Mouse (Mus musculus): ENCODE measurements around the gene Adi1.

Gene Adi1

DNA sequence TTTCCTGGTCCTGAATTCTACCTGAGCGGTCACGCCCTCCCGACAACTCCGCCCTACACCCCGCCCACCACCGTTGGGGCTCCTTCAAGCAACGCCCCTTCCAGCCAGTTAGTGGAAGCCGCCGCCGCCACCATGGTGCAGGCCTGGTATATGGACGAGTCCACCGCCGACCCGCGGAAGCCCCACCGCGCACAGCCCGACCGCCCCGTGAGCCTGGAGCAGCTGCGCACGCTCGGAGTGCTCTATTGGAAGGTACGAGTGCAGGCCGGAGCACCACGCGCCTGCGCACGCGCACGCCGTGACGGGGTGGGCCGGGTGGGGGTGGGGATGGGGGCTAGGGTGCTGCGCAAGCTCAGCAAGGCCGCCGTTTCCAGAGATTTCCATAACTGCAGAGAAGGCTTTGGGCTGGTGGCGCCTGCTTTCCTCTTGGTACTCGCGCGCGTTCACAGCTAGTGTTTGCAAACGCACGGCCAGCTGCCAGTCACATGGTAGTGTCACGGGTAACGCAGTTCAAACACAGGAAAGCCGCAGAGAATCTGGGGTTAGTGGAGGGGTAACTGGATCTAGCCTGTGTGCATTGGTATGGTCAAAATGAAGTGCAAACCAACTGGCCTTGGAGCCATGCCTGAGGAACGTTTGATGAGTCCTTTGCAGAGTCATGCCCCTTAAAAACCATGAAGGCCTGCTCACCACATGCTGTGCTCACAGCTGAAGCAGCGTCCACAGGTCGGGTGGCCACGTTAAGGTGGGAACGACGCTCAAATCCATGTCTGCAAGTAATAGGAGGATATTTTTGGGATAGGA, at the start of gene Adi1:
TSS of gene Adi1 (plus strand) at position 111 of the 804 bp plus-strand sequence.
- peak; percentile 83 to 87 for DNase-seq (ENCODE audit: low spot score in 2 of 2)

DNA sequence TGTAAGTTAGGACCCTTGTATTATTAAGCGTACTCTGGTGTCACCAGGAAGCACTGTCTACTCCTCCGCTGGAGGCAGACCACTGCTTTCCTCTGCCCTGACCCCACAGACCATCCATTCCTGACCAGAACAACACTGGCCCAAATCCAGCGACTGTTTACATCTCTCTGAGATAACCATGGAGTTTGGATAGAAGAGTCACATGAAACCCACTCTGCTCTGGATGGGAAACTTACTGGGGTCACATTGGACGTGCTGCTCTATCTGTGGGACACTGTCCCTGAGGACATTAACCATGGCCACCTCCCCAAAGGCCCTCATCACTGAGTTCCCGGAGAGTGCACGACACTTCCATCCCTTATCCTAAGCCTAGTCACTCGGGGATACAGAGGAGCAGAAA, 49.6 kb upstream of the Adi1 start:
- DNase-seq (ENCODE audit: low spot score in 2 of 2) = no peak

DNA sequence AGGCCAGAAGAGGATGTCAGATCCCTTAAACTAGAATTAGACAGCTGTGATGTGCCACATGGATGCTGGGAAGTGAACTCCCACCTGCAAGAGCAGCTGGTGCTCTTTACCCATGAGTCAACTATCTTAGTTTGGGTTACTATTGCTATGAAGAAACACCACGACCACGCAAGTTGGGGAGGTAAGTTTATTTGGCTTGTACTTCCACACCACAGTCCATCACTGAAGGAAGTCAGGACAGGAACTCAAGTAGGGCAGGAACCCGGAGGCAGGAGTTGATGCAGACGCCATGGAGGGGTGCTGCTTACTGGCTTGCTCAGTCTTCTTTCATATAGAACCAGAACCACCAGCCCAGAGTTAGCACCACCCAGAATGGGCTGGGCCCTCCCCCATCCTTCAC, 47.9 kb upstream of the Adi1 start:
- no peak for DNase-seq (ENCODE audit: low spot score in 2 of 2)

DNA sequence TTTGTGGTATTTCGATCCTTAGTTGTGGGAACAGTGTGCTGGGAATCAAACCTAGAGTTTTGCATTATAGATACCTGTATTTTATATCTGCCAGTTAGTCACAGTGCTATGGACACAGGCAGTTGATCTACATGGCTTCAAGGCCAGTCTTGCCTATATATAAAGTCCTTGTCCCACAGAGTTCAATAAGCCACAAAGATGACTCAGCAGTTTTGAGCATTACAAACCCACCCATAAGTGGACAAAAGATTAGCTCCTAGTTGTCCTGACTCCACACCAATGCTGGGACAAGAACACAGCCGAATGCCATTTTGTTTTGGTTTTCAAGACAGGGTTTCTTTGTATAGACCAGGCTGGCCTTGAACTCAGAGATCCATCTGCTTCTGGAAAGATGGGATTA, 46.6 kb upstream of the Adi1 start:
- no peak for DNase-seq (ENCODE audit: low spot score in 2 of 2)

DNA sequence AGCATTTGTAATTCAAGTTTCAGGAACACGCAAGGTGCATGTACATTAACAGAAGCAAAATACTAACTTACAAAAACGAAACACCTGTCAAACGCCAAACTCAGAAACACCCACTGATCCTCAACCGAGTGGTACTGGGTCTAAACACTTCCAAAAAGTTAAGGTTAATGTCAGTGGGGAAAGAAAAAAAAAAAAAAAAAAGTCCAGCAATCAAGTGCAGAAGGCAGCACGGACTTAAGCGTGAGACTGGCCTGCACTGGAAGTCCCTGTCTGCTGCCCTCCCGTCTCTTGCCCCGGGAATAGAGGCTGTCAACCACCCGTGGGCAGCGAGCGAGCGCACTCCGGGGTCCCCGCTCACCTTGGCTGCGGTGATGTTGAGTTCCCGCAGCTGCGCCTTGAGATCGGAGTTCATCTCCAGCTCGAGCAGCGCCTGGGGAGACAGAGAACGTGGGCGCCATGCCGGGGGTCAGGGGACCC, 39.9 kb upstream of the Adi1 start:
- no peak for DNase-seq (ENCODE audit: low spot score in 2 of 2)

DNA sequence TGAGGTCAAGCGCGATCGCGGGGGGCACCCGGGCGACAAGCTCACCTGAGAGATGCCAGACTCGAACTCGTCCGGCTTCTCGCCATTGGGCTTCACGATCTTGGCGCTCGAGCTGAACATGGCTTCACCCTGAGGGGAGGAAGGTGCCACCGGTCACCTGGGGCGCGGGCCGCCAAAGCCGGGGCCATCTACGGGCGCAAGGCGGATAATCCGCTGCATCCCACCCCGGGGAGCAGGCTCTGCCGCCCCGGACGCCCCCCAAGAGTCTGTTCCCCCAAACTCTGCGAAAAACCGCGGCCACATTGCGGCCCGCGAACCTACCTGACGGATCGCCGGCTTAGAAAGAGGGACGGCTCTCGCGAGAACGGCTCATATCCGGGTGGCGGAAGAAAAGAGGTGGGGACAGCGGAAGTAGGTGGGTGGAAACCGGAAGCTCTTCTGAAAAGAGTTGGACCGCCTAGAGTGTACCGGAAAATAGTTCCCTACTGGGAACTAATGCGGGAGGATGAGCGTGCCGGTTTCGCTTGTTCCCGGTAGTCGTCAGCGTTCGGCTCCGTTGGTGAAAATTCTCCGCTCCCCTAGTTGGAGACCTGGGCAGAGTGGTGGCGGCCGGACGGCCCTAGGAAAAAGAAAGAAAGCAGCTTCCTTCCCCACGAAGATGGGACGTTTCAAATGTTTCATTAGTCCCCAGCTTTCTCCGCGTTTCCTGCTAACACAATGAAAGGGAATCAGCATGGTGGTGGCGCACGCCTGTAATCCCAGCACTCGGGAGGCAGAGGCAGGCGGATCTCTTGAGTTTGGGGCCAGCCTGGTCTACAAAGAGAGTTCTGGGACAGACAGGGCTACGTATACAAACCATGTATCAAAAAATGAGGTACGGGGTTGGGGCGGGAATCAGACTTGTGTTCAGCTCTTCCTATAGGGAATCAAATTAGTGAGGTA, 39.2 kb upstream of the Adi1 start, which contains the start of gene Rps7:
TSS of gene Rps7 (minus strand) at position 419 of the 942 bp plus-strand sequence.
- peak; percentile 93 to 94 for DNase-seq (ENCODE audit: low spot score in 2 of 2)

DNA sequence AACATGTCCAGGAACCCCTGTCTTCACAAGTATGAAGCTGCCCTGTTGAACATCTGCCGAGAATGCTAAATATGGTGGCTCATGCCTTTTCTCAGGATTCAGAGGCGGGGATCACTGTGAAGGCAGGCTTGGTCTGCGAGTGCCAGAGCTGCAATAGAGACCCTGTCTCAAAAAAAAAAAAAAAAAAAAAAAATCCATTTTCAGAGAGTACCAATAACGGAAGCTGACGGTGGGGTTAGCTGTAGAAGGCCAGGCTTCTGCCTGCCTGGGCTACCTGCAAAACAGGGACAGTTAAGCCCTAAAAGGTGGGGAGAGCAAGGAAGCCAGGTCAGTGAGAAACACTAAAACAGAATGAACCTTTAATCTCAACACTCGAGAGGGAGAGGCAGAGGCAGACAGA, 38.5 kb upstream of the Adi1 start:
- no peak for DNase-seq (ENCODE audit: low spot score in 2 of 2)

DNA sequence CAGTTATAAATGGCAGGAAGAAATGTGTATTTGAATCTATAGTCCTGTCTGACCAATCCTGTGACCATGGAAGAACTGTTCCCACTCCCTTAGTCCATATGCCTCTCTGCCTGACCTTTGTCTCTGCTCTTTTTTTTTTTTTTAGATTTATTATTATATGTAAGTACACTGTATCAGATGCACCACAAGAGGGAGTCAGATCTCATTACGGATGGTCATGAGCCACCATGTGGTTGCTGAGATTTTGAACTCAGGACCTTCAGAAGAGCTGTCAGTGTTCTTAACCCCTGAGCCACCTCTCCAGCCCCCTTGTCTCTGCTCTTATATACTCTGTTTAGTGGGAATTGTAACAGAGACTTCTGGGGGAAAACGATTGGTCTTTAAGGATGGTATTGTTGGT, 36.3 kb upstream of the Adi1 start:
- DNase-seq (ENCODE audit: low spot score in 2 of 2) = no peak

DNA sequence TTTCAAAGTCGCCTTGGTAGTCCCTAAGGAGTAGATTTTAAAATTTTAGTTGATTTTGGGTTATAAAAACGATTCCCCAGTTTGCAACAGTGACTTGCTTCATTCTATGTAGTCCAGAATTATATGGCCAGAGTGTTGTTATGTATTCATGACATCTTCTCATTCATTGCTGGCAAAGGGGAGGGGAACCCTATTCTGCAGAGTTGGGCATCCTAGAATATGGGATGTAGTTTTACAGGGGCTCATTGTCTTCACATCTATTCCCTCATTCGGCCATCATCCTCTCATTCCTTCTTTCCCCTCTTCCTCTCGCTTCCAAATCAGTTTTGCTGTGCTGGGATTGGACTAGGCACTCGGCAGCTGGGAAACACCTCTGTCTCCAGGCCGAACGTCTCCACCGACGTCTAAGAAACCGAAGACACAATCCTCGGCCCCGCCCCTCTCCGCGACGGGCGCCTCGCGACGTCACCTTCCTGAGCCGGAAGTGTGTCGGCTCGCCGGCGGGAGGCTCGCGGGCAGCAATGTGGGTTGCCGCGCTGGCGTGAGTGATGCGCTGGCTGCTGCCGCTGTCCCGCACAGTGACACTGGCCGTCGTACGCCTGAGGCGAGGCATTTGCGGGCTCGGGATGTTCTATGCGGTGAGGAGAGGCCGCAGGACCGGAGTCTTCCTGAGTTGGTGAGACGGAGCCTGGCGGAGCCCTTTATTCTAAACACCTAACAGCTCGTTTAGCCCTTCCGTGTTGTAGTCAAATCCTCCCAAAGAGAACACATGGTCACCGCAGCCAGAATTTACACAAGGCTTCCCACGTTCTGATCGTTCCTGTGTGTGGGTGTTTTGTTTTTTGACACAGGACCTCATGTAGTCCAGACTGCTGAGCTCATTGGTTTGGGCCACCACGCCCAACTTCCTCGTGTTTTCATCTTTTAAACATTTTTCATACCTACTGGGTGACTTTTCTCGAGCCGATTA, 25.6 kb upstream of the Adi1 start, which contains the start of gene Rnaseh1:
TSS of gene Rnaseh1 (plus strand) at position 462 of the 970 bp plus-strand sequence.
- DNase-seq (ENCODE audit: low spot score in 2 of 2) = peak; percentile 93 to 94

DNA sequence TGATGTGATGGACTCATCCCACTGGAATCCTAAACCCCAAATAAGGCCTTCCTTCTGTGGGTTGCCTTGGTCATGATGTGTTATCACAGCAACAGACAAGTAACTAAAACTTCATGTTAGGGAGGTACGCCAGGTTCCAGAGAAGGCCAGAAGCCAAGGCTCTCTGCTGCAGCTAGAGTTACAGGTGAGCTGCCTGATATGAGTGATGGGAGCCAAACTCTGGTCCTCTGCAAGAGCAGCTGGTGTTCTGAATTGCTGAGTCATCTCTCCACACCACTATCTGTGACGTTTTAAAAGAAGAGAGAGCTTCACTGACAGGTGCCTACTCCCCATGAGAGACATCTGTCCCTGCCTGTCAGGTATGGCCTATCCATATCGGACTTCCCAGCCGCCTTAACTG, 12.4 kb upstream of the Adi1 start:
- DNase-seq (ENCODE audit: low spot score in 2 of 2) = no peak

DNA sequence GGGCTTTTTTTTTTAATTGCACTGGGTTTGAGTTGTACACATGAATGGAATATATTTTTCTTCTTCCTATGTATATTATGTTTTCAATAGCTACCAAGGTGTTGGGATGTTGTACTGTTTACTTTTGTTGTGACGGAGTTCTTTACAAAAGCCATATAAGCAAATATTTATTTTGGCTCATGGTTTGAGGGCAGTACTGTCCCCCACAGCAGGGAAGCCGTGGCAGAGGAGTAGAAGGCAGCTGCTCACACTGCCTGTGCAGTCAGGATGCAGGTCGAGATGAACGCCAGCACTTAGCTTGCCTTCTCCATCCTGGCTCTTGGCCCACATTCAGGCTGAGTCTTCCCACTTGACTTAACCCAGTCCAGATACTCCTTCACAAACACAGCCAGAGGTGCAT, 8.3 kb upstream of the Adi1 start:
- no peak for DNase-seq (ENCODE audit: low spot score in 2 of 2)

DNA sequence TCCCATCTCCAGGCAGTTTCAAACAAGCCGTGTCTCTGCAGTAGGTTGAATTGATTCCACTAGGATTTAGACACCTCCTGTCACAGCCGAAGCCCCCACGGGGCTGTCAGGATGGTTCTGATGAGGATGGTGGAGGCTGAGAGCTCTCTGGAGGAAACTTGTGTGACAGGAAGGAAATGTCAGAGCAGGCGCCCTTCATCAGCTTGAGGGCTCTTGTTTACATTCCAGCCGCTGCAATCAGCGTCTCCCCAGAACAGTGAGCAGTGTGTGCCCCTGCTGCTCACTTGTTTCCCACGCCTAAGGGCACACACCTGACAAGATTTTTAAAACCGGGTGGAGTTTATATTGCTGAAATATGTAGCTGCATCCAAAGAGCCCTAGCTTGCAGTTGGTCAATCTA, 7.7 kb upstream of the Adi1 start:
- no peak for DNase-seq (ENCODE audit: low spot score in 2 of 2)

DNA sequence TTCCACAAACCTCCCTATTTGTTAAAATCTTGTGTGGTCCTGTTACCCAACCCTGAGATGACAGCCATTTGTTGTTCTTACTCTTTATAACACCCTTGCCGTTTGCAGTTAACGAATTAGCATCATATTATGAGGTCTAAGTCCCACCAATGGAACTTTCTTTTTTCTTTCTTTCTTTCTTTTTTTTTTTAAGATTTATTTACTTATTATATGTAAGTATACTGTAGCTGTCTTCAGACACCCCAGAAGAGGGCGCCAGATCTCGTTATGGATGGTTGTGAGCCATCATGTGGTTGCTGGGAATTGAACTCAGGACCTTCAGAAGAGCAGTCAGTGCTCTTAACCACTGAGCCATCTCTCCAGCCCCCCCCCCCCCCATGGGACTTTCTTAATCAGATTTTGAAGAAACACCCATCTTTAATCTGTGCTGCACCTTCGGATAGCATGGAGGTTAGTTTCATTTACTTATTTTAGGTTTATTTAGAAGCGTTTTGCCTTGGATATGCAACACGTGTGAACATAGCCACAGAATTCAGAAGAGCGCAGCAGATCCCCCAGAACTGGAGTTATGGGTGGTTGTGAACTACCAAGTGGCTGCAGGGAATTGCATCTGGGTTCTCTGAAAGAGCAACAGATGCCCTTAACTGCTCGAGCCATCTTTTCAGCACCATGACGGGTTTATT, 852 bp upstream of the Adi1 start:
- DNase-seq (ENCODE audit: low spot score in 2 of 2) = no peak

DNA sequence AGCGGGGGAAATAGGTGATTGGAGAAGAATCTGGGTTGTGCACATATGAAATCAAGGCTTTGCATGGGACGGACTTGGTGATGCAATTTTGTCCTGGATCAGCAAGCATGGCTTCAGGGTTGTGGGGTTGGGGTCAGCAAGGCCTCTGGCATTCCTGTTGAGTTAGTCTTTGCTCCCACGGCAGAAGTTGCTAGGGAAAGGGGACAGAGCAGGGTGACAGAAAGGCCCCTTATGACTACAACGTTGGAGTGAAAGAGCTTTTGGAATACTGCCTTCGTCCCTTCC, 836 bp downstream of the Adi1 start:
- no peak for DNase-seq (ENCODE audit: low spot score in 2 of 2)

DNA sequence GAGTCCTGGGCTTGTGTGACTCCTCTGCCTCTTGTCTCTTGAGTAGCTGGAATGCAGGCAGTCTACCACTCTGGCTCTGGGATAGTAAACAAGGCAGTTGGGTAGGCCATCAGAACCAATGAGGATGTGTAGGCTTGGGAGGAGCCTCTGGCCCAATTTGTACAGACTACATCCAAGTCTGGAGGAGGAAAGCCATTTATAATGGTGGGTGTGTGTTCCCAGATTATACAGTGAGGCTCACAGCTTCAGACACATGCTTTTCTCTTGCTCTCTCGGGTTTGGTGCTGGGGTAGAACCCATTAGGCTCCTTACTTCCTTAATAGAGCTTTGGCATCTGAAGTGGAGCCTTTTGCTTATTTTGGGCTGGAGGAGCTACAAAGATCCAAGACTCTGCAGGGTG, 9.6 kb downstream of the Adi1 start:
- DNase-seq (ENCODE audit: low spot score in 2 of 2) = no peak

DNA sequence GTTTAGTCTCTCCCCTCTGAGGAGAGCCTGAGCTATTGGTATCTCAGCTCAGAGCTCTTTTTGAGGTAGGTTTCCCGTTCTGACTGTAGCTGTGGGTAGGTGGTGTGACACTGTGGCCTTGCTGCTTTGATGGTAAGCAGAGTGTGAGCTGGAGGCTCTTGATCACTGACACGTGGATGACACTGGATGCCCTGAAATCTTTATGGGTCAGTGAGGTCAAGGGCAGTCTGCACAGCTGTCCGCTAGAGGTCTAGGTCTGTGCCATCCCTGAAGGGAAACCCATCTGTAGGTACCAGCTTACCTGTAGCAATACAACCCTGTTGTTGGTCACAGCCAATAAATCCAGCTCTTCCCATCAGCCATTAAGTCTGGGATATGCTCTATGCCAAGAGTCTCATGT, 10.7 kb downstream of the Adi1 start:
- DNase-seq (ENCODE audit: low spot score in 2 of 2) = no peak

DNA sequence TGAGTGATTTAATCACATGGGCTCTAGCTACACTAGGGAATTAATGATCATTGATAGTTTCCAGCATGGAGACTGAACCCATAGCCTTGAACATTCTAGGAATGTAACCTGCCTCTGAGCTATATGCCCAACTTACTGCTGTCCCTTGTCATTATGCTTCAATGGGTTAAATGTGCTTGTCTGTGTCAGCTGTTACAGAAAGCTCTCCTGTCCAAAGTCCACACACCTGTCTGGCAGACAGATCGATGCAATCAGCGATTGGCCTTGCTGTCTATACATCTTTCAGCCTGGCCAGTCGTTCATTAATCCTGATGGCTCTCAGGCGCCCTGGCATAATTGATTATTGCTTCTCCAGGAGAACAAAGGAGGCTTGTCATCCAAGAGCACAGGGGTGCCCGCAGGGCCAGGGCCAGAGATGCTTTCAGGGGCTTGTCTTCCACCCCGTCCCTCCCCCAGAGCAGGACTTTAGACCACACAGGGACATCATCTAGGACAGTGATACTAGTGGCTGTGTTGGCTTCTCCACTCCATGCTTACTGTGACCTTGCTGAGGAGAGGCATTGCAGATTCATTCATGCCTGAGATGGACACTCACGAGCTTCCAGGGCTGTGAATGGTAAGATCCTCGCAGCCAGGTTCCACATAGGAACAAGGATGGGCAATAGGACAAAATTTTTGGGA, 11.3 kb downstream of the Adi1 start:
- DNase-seq (ENCODE audit: low spot score in 2 of 2) = no peak

DNA sequence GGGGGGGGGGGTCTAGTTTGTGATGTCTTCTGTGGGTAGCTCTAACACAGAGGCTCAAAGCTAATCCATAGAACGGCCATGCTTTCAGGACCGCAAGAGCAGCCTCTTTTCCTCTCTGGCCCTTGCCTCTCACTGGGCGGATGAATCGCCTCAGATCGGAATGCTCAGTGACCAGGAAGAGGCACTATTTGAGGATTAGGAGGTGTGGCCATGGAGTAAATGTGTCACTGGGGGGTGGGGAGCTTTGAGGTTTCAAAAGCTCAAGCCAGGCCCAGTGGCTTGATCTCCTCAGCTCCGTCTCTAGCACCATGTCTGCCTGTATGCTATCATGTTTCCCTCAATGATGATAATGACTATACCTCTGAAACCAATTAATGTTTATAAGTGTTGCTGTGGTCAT, 14.0 kb downstream of the Adi1 start:
- no peak for DNase-seq (ENCODE audit: low spot score in 2 of 2)

DNA sequence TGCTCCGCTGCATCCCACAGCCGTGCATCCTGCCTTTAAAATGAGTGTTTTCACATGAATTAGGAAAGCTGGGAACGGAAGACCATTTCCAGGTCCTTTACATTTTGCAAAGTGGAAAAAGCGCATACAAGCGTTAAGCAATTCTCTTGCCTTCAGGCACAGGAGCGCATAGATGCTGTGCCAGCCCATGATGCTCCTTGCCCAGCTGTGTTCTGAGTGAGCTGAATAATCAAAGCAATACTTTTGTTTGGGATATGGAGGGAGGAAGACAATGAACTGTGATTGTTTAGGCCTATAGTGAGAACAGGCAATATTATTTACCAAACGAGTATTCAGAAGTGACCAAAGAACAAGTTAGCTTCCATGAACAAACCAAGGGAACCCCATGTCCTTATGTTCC, 15.7 kb downstream of the Adi1 start:
- no peak for DNase-seq (ENCODE audit: low spot score in 2 of 2)

DNA sequence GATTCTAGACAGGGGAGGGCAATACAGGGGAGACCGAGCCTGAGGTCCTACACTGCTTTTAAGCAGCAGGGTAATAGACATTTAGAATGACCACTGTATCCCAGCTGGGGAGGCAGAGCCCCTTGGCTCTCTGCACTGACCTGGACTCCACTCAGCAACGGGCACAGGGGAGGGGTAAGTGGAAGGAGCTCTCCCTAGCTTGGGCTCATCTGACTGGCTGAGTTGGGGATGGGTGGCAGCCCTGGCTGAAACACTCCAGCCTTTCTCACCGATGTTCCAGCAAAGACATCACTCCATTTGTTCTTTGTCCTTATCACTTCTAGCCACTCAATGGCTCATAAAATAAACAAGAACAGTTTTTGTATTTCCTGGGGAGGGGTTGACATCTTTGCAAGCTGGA, 18.7 kb downstream of the Adi1 start:
- DNase-seq (ENCODE audit: low spot score in 2 of 2) = no peak

All from right cerebral cortex, adult 2 months (tissue).